Mouse (Mus musculus): Measurements from ENCODE around the gene Cerkl. TPM values are rescaled to one million over a fixed set of nuclear protein-coding genes. Genes with fewer than 3 reads are reported as not detected.

Cerkl gene
- polyA plus RNA-seq, 1 experiment, result 1.8 TPM

DNA sequence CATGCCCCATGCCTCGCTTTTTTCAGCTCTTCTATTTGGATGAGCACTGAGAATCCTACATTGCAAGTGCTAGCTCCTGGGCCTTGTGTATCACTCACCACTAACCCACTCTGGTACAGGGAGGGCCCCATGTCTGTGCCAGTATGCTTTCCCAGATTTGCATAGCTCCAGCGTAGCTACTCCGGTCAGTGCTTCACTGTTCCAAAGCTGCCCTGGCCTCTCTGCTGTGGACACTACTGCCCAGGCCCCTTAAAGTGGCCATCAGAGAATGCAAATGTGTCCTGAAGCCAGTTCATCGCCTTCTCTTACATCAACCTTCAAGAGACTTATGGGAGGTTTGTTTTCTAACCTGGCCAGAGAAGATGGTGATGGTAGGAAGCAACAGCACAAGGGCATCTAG, 86.7 kb downstream of the Cerkl start:
- no peak overlapping the region for H3K4me3 ChIP-seq (ENCODE audit: low read depth, low read length)
- peaks cover 3% of the 10 kb centered on the region for H3K4me1 ChIP-seq (ENCODE audit: control insufficient read depth, insufficient read depth, low read length)
- TF ChIP-seq POLR2A (IDR thresholded peaks at IDR 0.05; ENCODE audit: insufficient read depth, low read length), result no peak
- TF ChIP-seq EP300 (IDR thresholded peaks at IDR 0.05; ENCODE audit: insufficient read depth, low read depth, low read length), result no peak
- no peak for TF ChIP-seq CTCF (IDR thresholded peaks at IDR 0.05; ENCODE audit: low read depth, low read length)
- H3K9ac ChIP-seq (ENCODE audit: low read depth, poor library complexity, severe bottlenecking), result no peak overlapping the region
- no peaks in the 10 kb centered on the region for H3K36me3 ChIP-seq (ENCODE audit: control insufficient read depth, insufficient read depth, low read length, poor library complexity, severe bottlenecking)
- H3K9me3 ChIP-seq (replicated peaks; ENCODE audit: control insufficient read depth, insufficient read depth, low read length, poor library complexity, severe bottlenecking), result no peaks in the 10 kb centered on the region
- no peak overlapping the region for H3K27ac ChIP-seq (ENCODE audit: insufficient read depth, low read length)
- no peaks in the 10 kb centered on the region for H3K27me3 ChIP-seq (ENCODE audit: control insufficient read depth, insufficient read depth, low read length, poor library complexity, severe bottlenecking)

- H3K9me3 ChIP-seq (replicated peaks; ENCODE audit: control insufficient read depth, insufficient read depth, low read length, poor library complexity, severe bottlenecking), result no peaks in the 10 kb centered on the region
- peak overlapping the region; percentile 5; the same call in 1 of the 2 replicates for H3K4me3 ChIP-seq (ENCODE audit: low read depth, low read length)
- no peaks in the 10 kb centered on the region for H3K27me3 ChIP-seq (ENCODE audit: control insufficient read depth, insufficient read depth, low read length, poor library complexity, severe bottlenecking)
- H3K27ac ChIP-seq (ENCODE audit: insufficient read depth, low read length), result no peak overlapping the region
- H3K4me1 ChIP-seq (ENCODE audit: control insufficient read depth, insufficient read depth, low read length), result peaks cover 3% of the 10 kb centered on the region
- no peaks in the 10 kb centered on the region for H3K36me3 ChIP-seq (ENCODE audit: control insufficient read depth, insufficient read depth, low read length, poor library complexity, severe bottlenecking)
- TF ChIP-seq EP300 (IDR thresholded peaks at IDR 0.05; ENCODE audit: insufficient read depth, low read depth, low read length) (peak; percentile 86), CTCF (IDR thresholded peaks at IDR 0.05; ENCODE audit: low read depth, low read length) (no peak)
- no peak overlapping the region for H3K9ac ChIP-seq (ENCODE audit: low read depth, poor library complexity, severe bottlenecking)
These were observed 87.5 kb downstream of the Cerkl start for GRCm38 (mm10) chr2:79369061-79369524.

- Histone ChIP-seq H3K36me3 (ENCODE audit: control insufficient read depth, insufficient read depth, low read length, poor library complexity, severe bottlenecking) (no peaks in the 10 kb centered on the region), H3K9ac (ENCODE audit: low read depth, poor library complexity, severe bottlenecking) (no peak overlapping the region), H3K4me3 (ENCODE audit: low read depth, low read length) (peak overlapping the region; percentile 5; the same call in 1 of the 2 replicates), H3K27me3 (ENCODE audit: control insufficient read depth, insufficient read depth, low read length, poor library complexity, severe bottlenecking) (no peaks in the 10 kb centered on the region), H3K9me3 (replicated peaks; ENCODE audit: control insufficient read depth, insufficient read depth, low read length, poor library complexity, severe bottlenecking) (no peaks in the 10 kb centered on the region), H3K4me1 (ENCODE audit: control insufficient read depth, insufficient read depth, low read length) (peaks cover 3% of the 10 kb centered on the region), H3K27ac (ENCODE audit: insufficient read depth, low read length) (no peak overlapping the region)
- no peak for TF ChIP-seq CTCF (IDR thresholded peaks at IDR 0.05; ENCODE audit: low read depth, low read length)
- TF ChIP-seq EP300 (IDR thresholded peaks at IDR 0.05; ENCODE audit: insufficient read depth, low read depth, low read length), result no peak
- no peak for TF ChIP-seq POLR2A (IDR thresholded peaks at IDR 0.05; ENCODE audit: insufficient read depth, low read length)
These were observed 87.9 kb downstream of the Cerkl start for GRCm38 (mm10) chr2:79368661-79369060.

- Histone ChIP-seq H3K4me3 (ENCODE audit: low read depth, low read length) (peak overlapping the region; percentile 43), H3K9me3 (replicated peaks; ENCODE audit: control insufficient read depth, insufficient read depth, low read length, poor library complexity, severe bottlenecking) (no peaks in the 10 kb centered on the region), H3K27me3 (ENCODE audit: control insufficient read depth, insufficient read depth, low read length, poor library complexity, severe bottlenecking) (no peaks in the 10 kb centered on the region), H3K9ac (ENCODE audit: low read depth, poor library complexity, severe bottlenecking) (no peak overlapping the region), H3K27ac (ENCODE audit: insufficient read depth, low read length) (no peak overlapping the region), H3K36me3 (ENCODE audit: control insufficient read depth, insufficient read depth, low read length, poor library complexity, severe bottlenecking) (no peaks in the 10 kb centered on the region), H3K4me1 (ENCODE audit: control insufficient read depth, insufficient read depth, low read length) (peaks cover 3% of the 10 kb centered on the region)
- no peak for TF ChIP-seq POLR2A (IDR thresholded peaks at IDR 0.05; ENCODE audit: insufficient read depth, low read length)
- no peak for TF ChIP-seq CTCF (IDR thresholded peaks at IDR 0.05; ENCODE audit: low read depth, low read length)
These were observed 88.8 kb downstream of the Cerkl start for GRCm38 (mm10) chr2:79367451-79368450.

DNA sequence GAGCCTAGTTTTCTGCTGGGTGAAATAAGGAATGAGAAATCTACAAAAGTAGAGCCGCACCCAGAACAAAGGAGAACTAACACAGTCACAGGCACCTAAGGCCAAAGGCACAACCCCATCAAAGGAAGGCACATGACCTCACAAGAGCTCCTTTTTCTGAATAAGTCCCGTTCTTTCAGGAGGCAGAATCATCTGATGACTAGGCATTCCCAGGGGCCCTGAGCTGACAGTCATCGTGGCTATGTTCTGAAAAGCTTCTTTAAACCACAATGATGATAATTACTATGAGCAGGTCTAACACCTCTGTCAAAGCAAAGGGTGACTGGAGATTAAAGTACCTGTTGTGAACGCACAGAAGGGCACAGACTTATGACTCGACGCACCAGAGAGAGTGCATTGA, 92.7 kb downstream of the Cerkl start:
- no peaks in the 10 kb centered on the region for H3K4me1 ChIP-seq (ENCODE audit: control insufficient read depth, insufficient read depth, low read length)
- H3K9ac ChIP-seq (ENCODE audit: low read depth, poor library complexity, severe bottlenecking), result no peak overlapping the region
- H3K27me3 ChIP-seq (ENCODE audit: control insufficient read depth, insufficient read depth, low read length, poor library complexity, severe bottlenecking), result no peaks in the 10 kb centered on the region
- H3K27ac ChIP-seq (ENCODE audit: insufficient read depth, low read length), result no peak overlapping the region
- H3K36me3 ChIP-seq (ENCODE audit: control insufficient read depth, insufficient read depth, low read length, poor library complexity, severe bottlenecking), result no peaks in the 10 kb centered on the region
- H3K4me3 ChIP-seq (ENCODE audit: low read depth, low read length), result no peak overlapping the region
- TF ChIP-seq EP300 (IDR thresholded peaks at IDR 0.05; ENCODE audit: insufficient read depth, low read depth, low read length) (no peak), POLR2A (IDR thresholded peaks at IDR 0.05; ENCODE audit: insufficient read depth, low read length) (no peak), CTCF (IDR thresholded peaks at IDR 0.05; ENCODE audit: low read depth, low read length) (no peak)
- H3K9me3 ChIP-seq (replicated peaks; ENCODE audit: control insufficient read depth, insufficient read depth, low read length, poor library complexity, severe bottlenecking), result no peaks in the 10 kb centered on the region

DNA sequence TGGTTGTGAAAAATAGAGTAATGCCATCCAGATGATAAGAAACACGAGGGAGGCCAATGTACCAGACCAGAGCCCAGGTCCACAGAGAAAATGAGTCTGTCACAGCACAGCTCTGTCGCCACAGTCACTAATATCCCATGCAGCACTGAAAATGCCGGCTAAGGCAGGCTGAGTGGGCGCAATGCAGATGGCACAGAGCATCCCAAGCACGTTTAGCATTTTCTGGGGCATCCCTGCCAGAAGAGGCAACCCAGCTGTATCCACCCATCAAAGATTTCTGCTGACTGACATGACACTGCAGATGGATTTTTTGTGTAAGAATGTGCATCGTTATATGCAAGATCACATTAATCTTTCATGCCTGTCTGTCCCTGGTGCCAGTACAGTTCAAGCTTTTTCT, 94.6 kb downstream of the Cerkl start:
- no peaks in the 10 kb centered on the region for H3K9me3 ChIP-seq (replicated peaks; ENCODE audit: control insufficient read depth, insufficient read depth, low read length, poor library complexity, severe bottlenecking)
- H3K27ac ChIP-seq (ENCODE audit: insufficient read depth, low read length), result no peak overlapping the region
- H3K4me1 ChIP-seq (ENCODE audit: control insufficient read depth, insufficient read depth, low read length), result no peaks in the 10 kb centered on the region
- H3K27me3 ChIP-seq (ENCODE audit: control insufficient read depth, insufficient read depth, low read length, poor library complexity, severe bottlenecking), result no peaks in the 10 kb centered on the region
- no peak overlapping the region for H3K9ac ChIP-seq (ENCODE audit: low read depth, poor library complexity, severe bottlenecking)
- no peaks in the 10 kb centered on the region for H3K36me3 ChIP-seq (ENCODE audit: control insufficient read depth, insufficient read depth, low read length, poor library complexity, severe bottlenecking)
- no peak for TF ChIP-seq CTCF (IDR thresholded peaks at IDR 0.05; ENCODE audit: low read depth, low read length)
- TF ChIP-seq EP300 (IDR thresholded peaks at IDR 0.05; ENCODE audit: insufficient read depth, low read depth, low read length), result no peak
- TF ChIP-seq POLR2A (IDR thresholded peaks at IDR 0.05; ENCODE audit: insufficient read depth, low read length), result no peak
- H3K4me3 ChIP-seq (ENCODE audit: low read depth, low read length), result no peak overlapping the region

Data from ES-Bruce4 (cell line).